Mouse (Mus musculus): ENCODE measurements around the gene Scfd2.

The Scfd2 gene

GRCm38 (mm10) chr5:74175526-74176270 lies 355.9 kb downstream of the Scfd2 start:
- DNase-seq (ENCODE audit: low read depth, low spot score): no peak

GRCm38 (mm10) chr5:74173162-74173844 lies 358.3 kb downstream of the Scfd2 start:
- DNase-seq (ENCODE audit: low read depth, low spot score): no peak

GRCm38 (mm10) chr5:74172208-74172607 lies 359.4 kb downstream of the Scfd2 start:
- no peak for DNase-seq (ENCODE audit: low read depth, low spot score)

GRCm38 (mm10) chr5:74171768-74172167 lies 359.8 kb downstream of the Scfd2 start:
- DNase-seq (ENCODE audit: low read depth, low spot score): no peak

- DNase-seq (ENCODE audit: low read depth, low spot score): no peak
Observed at GRCm38 (mm10) chr5:74168085-74168484, 363.5 kb downstream of the Scfd2 start.

GRCm38 (mm10) chr5:74166642-74167041 lies 364.9 kb downstream of the Scfd2 start:
- DNase-seq (ENCODE audit: low read depth, low spot score): no peak

- no peak for DNase-seq (ENCODE audit: low read depth, low spot score)
Observed at GRCm38 (mm10) chr5:74164547-74164946, 367.0 kb downstream of the Scfd2 start.

- no peak for DNase-seq (ENCODE audit: low read depth, low spot score)
Observed at GRCm38 (mm10) chr5:74163141-74163540, 368.4 kb downstream of the Scfd2 start.

GRCm38 (mm10) chr5:74162013-74162412 lies 369.5 kb downstream of the Scfd2 start:
- DNase-seq (ENCODE audit: low read depth, low spot score): no peak

GRCm38 (mm10) chr5:74161297-74161926 lies 370.1 kb downstream of the Scfd2 start:
- DNase-seq (ENCODE audit: low read depth, low spot score): no peak

GRCm38 (mm10) chr5:74160349-74160748 lies 371.2 kb downstream of the Scfd2 start:
- DNase-seq (ENCODE audit: low read depth, low spot score): no peak

GRCm38 (mm10) chr5:74159906-74160305 lies 371.7 kb downstream of the Scfd2 start:
- no peak for DNase-seq (ENCODE audit: low read depth, low spot score)

- no peak for DNase-seq (ENCODE audit: low read depth, low spot score)
Observed at GRCm38 (mm10) chr5:74158929-74159632, 372.5 kb downstream of the Scfd2 start.

GRCm38 (mm10) chr5:74155860-74156351 lies 375.7 kb downstream of the Scfd2 start:
- no peak for DNase-seq (ENCODE audit: low read depth, low spot score)
